Mouse (Mus musculus) layer of hippocampus, postnatal 14 days (tissue): ENCODE measurements at regions not wholly inside any gene's neighbourhood (a gene's known extent, or its start where the extent isn't known, plus 50 kb on each side); places are given as distances from the start of the nearest gene placed in this dataset.

Experiments used
- DNase-seq, 2 experiments: peaks; one replicate each; pipeline ENCODE4 v3.0.0; 2021 to 2022; ENCODE audit warnings: low spot score in 2 of 2, mixed read lengths in 1 of 2

DNA sequence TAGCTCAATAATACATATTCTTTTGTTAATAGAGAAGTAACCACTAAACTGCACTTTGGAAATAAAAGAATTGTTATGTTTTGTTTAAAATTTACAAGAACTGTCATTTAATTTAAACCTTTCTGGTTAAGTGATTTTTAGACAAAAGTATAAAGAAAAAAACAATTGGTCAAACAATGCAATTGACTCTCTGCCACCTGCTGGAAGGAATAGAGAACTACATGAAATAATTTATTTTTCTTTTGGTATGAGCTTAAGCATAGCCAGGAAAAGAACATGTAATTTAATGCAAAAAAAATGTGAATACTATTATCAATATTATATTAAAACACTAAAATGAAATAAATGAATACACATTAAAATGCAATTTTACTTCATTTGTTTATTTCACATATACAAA is 465.5 kb upstream of the Pcdh10 start:
- DNase-seq = peak in 1 of 2 experiments; percentile 36

DNA sequence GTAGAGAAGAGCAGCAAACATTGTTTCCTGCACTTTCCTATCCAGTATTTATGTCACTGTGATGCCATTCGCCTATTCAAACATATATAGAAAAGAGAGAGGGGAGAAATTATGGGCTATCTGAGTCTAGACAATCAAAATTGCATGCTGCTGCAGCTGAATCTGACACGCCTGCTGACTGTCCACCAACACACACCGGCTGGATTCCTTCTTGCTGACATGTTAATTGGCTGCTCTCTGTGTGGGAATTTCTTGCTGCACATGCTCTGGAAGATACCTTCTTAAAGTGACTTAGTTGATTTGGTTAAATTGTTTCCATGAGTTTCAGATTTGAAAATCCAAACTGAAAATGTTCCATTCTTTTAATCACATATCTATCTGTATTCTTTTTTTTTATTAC is 463.9 kb upstream of the Pcdh10 start:
- no peak for DNase-seq
